Mouse (Mus musculus) gastrocnemius, postnatal 10 days (tissue): ENCODE measurements around the gene Daam2. TPM values are rescaled to one million over a fixed set of nuclear protein-coding genes. Genes with fewer than 3 reads are reported as not detected.
A peak's percentile ranks its signal among the peaks of the same experiment; 100 is the strongest.

Experiments
- DNase-seq: peaks from one replicate; pipeline ENCODE4 v3.0.0; 2021; ENCODE audit warnings: mixed read lengths
- total RNA-seq, 2 experiments: library from RNA; stranded (reverse); gene quantifications; 2 replicates each; pipeline ENCODE4 v1.2.3; 2021

Daam2 gene
- total RNA-seq, 2 experiments from 2014 or later = 13.1 to 13.4 TPM

DNA sequence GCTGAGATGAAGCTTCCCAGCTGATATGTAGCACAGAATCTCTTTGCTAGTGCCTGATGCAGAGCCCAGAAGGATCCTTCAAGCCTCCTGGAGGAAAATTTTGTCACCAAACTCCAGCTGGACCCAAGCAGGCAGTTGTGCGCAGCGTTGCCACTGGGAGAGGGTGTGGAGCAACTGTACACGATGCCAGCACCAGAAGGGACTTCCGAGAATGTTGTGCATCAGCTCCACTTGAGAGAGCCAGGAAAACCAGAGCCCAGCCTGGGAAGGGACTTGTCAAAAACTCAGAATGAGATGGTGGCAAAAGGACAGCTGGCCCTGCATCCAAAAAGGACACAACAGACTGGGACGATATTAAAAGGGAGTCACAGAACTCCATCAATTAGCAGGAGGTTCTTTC is 32.5 kb downstream of the Daam2 start:
- DNase-seq = no peak

GRCm38 (mm10) chr17:49530215-49530614 is 33.9 kb downstream of the Daam2 start:
- peak; percentile 44 for DNase-seq

DNA sequence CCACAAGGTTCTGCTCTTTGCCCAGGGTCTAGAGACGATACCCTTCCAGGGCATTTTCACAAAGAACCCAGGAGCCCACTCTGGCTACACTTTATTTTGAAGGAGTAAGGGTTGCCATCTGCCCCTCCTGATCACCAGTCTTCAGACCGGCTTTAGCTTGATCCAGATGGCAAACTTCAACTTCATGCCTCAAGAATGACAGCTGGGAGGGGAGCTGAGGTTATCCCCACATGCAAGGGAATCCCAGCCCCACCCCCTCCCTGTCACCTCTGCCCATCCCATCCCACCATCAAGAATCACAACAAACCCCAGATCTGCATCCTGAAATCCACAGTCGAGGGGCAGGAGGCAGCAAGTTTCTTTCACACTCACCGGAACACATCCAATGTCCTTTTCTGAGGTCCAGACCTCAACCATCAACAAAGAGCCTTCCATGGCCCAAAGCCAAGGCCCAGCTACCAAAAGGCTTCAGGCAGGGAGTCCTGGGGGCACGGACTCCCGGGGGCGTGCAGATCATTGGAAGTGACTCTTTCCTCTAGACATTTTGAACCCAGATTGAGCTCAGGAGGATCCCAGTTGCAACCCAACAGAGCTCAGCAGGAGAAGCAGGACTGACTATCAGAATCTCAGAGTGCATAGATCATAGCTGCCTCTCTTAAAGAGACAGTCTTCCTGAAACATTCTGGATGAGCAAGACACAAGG is 35.5 kb downstream of the Daam2 start:
- no peak for DNase-seq

DNA sequence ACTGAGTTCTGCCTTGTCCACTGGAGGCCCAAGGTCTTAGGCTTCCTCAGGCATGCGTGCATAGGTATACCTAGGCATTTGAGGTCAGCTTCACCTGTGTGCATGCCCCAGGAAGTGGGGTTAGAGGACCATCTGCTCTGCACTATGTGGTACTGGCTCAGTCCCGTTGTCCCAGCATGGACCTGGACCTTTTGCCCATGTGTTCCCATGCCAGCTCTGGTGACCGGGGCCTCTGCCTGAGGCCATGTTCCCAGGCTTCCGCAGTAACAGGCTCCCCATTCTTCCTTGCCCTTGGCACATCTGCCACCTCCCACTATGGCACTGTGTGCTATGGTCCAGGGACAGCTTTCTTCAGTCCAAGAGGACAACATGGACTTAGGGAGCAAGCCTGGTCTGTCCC is 36.1 kb downstream of the Daam2 start:
- no peak for DNase-seq

DNA sequence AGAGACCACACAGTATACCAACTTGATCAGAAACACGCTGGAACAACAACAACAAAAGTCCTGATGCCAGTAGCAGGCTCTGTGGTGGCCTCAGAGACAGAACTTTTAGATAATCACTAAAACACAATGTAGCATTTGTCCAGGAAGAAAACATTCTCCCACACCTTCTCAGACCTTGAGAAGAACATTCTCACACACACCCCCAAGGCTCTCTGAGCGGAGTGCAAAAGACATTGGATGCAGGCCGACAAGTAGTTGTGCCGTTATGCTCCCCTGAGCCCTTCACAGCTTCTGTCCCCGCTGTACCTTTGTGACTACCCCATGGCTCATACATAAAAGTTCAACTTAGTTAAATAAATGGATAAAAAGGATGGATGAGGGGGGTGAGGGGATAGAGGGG is 37.6 kb downstream of the Daam2 start:
- DNase-seq = no peak

DNA sequence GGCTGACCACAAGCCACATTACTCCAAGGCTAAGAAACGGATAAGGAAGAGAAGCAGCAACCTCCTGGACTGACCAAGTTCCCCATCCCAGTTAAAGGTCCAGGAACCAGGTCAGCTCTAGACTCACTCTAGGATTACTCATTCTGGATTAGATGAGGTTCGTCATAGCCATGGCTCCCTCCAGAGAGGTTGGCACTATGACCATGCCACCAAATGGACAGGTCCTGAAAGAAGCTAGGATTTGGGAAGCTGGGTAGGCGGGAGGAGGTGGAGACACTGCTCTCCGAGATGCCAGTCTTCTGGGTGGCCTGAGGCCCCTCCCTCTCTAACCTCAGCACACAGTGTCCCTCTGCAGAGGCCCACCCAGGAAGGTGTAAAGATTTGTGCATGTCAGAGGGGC is 38.2 kb downstream of the Daam2 start:
- DNase-seq = no peak

DNA sequence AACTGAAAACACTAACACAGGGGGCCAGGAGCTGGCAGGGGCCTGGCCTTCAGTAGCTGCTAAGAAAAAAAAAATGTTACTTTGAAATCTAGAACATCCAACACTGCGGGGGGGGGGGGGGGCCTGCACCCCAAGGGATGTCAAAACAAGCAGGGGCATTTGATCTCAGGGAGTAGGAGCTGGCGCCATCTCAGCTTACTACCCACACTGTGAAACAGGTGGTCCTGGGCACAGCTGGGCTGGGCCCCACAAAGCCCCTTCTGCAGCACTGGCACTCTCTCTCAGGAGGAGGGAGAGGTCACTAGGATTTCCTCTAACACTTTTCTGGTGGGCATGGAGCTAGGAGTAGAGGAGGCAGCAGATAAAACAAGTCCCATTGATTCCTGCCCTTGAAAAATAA is 39.6 kb downstream of the Daam2 start:
- DNase-seq = no peak

- no peak for DNase-seq
Observed at GRCm38 (mm10) chr17:49522435-49522834, 41.7 kb downstream of the Daam2 start.

DNA sequence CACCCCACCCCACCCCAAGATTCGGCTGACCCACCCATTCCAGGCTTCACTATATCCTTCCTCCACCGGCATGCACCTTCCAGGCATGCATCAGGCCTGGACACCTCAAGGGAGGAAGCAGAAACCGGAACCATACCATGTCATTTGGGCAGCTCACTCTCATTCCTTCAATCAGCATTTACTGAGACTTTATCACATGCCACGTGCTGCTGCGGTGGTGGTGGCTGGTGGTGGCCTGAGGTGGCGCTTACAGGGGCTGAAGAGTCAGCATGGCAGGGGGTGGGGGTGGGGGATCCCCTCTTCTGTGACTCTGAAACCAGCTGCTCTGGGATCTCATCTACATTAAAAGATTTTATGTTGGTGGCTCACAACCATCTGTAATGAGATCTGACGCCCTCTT is 42.1 kb downstream of the Daam2 start:
- DNase-seq = no peak

GRCm38 (mm10) chr17:49520674-49521073 is 43.5 kb downstream of the Daam2 start:
- DNase-seq = no peak

- no peak for DNase-seq
Observed at GRCm38 (mm10) chr17:49519576-49520247, 44.4 kb downstream of the Daam2 start.

GRCm38 (mm10) chr17:49517091-49517490 is 47.1 kb downstream of the Daam2 start:
- no peak for DNase-seq

DNA sequence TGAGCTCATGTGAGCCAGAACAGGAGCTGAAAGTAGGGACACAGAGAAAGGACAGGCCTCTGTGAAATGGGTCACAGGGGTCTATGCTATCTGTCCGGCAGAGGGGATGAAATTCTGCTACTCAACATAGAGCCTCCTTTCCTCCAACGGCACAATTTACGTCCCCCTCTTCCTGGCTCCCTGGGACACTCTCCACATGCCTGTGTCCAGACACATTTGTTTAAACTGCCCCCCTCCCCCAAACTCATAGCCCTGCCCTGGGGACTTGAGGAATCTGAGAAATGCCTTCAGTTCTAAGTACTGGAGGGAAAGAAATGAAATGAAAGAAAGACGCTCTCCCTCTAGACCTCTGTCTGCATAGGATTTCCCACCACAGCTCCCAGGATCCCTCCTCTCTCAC is 48.5 kb downstream of the Daam2 start:
- no peak for DNase-seq

- no peak for DNase-seq
Observed at GRCm38 (mm10) chr17:49515141-49515540, 49.0 kb downstream of the Daam2 start.

DNA sequence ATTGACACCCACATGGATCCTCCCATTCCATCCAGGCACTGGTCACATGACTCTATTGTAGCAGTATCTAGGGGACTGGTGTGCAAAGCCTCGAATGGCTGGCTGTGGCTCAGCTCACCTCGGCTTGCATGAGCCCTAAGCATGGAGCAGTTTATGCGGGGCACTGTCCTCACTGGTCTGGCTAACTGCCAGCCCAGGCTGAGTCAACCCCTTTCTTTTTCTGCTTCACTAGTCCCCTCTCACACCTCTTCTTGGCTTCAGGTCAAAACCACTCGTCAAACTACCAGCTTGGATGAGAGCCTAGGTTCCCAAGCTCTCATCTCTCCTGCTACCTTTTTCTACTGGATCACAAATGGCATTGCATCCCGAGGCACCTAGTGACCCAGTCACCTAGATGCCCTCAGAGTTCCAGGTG is 51.5 kb downstream of the Daam2 start:
- no peak for DNase-seq

- DNase-seq = no peak
Observed at GRCm38 (mm10) chr17:49509431-49509830, 54.7 kb downstream of the Daam2 start.

DNA sequence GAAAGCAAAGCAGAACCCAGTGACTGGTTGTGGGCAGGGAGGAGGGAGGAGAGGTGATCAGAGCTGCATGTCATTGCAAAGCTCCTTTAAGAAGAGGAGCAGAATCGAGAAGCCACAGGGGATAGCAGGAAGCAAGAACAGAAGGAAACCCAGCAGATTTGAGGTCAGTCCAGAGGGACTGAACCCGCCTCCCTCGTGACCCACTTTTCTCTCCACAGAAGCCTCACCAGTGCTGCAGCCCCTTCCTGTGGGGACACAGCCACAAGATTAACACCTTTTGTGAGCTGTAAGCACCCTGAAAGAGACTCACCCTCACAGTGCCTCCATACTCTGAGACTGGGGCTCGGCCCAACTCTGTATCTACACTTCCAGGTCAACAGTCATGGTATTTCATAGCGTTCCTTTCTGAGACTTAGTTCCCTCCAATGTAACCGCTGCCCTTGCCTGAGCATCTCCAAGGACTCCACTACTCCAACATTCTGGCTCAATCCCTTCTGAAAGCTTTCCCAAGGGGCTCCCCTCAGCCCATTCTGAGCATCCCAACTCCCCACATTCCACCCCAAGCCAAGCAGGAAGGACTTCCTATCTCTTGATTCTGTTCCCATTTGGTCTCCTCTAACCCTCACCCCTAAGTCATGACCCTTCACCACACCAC is 60.8 kb downstream of the Daam2 start:
- DNase-seq = no peak

DNA sequence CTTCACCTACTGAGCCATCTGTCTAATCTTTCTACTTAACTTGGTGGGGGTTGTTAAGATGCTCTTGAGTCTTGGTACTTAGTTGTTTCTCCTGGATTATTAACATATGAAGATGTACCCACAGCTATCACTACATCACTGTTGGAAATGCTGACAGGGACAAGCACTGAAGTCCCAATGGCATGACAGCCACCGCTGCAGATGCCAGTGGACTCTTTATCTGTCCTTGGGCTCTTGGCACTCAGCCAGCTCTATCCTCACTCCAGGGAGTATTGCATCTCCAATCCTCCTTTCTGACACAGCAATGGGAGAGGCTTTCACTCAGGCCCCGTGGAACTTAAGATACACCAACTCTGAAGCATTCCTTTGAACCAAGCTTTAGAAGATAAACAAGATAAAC is 63.9 kb downstream of the Daam2 start:
- no peak for DNase-seq

DNA sequence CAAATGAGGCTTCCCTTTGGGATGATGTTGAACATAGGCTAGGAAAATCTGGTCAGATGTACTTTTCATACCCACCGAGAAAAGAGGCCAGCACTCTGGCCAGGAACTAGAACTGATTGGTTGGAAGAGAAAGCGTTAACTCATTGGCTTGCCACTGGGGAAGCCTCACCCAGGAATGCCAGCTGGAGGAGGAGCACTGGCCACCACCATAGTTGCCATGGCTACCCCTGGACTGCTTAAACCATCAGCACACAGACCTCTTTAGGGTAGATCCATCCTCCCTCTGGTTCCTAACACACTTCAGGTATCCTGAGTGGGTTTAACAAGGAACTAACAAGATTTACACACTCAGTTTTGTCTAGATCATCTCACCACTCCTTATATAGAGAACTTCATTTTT is 64.5 kb downstream of the Daam2 start:
- no peak for DNase-seq

DNA sequence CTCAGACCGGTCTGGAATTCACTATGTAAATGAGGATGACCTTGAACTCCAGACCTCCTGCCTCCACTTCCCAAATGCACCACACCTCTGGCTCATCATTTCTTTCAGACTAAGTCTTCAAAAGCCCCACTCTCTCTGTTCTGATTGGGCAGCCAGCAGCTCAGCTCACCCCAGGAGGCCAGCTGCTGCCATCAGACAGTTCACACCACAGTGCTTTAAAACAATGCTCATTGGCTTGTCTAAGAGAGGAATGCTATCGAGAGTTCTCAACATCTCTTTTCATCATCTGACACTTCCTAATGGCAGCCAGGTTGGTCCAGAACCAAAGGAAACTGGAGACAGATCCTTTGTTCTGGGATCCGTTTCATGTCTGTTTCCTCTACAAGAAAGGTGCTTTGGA is 66.0 kb downstream of the Daam2 start:
- no peak for DNase-seq

DNA sequence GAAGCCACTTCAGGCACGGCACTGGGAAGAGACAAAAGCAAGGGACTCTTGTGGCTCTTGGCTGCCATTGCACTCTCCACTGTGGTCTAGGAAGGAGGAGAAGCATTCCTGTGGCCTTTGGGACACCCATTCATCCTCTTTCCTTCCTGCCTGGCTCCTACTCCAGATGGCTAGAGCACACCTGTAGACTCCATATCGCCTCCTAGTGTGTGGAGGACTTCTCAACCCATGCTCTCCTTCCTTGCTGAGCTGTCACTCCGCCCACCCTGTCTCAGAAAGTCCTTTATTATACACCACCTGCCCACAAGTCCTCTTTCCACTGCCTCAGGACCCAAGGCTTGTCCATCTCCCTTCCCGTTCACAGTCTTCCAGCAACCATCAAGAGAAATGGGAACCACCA is 70.9 kb downstream of the Daam2 start:
- no peak for DNase-seq

DNA sequence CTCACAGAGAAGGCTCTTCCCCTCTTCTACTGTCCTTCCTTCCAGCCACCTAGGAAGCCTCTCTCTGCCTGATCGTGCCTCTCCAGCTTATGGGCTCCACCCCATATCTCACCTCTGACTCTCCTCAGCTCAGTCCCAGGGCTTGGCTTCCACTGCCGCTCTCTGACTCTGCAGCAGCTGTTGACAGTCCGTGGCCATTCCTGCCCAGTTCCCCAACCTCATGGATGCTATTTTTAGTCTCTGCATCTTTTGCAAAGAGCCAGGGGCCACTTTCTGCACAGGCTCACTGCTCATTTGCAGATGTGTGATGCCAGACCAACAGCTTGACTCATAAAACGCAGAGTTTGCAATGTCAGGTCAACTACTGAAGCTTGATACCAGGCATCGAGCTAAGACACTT is 75.0 kb downstream of the Daam2 start:
- peak; percentile 18 for DNase-seq

DNA sequence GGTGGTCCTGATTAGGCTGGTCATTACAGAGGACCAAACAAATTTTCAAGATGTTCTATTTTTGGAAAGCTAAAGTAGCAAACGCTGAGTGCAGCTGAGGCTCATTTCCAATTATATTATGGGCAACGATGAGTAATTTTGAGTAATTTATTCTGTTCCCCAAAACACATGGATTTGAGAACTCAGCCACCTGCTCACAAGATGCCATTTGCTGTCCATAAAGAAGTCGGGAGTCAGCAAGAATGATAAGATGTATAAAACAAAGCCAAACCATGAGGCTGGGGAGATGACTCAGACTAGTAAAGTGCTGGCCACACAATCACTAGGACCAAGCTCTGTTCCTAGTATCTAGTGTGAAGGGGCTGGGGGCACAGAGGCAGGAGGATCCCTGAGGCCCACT is 79.7 kb downstream of the Daam2 start:
- no peak for DNase-seq

DNA sequence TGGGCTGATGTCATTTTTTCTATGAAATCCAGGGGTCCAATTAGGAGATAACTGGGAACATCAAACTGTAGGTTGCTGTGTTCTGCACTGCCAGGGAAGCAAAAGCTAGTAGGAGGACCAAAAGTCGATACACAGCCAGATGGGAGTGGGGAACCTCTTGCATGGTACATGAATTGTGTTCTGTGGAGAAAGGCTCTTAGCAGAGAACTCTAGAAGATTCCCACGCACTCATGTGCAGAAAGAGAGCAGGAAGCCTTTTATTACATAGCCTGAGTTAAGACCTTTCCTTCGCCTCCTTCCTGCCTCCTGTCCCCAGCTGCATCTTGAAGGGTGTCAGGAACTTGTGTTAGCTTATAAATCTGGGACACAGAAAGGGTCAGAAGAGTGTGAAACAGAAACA is 82.3 kb downstream of the Daam2 start:
- DNase-seq = no peak
